Mouse (Mus musculus): ENCODE measurements at regions not wholly inside any gene's neighbourhood (a gene's known extent, or its start where the extent isn't known, plus 50 kb on each side); places are given as distances from the start of the nearest gene placed in this dataset.

DNA sequence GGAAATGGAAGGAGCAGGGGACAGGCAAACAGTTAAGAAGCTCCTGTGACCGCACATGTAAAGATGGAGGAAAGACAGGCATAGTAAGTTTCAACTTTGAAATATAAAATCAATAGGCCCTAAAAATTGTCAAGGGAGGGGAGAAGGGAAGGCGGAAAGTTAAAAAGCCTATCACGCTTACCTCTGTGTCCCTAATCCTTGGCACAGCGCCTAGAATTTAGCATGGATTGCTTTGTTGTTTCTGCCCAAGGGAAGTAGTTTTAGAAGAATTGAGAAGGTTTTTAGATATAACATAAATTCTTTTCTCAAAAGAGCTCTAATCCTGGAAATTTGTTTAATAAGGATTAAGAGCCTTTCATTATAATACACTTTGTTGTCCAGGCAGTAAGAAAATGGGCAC lies 300.6 kb upstream of the Epha4 start:
- TF ChIP-seq POLR2A (IDR thresholded peaks at IDR 0.05; ENCODE audit: insufficient read length, low read depth) (no peak), POLR2AphosphoS2 (IDR thresholded peaks at IDR 0.05; ENCODE audit: insufficient read length, low read depth) (no peak), MYOD1 (IDR thresholded peaks at IDR 0.05; ENCODE audit: control insufficient read depth in 1 of 3, insufficient read length in 2 of 3, low read depth in 2 of 3) (no peak), CEBPB (IDR thresholded peaks at IDR 0.05; ENCODE audit: insufficient read depth, poor library complexity, severe bottlenecking) (no peak), MAX (IDR thresholded peaks at IDR 0.05; ENCODE audit: low read depth) (no peak), E2F4 (IDR thresholded peaks at IDR 0.05; ENCODE audit: insufficient read depth) (no peak), REST (IDR thresholded peaks at IDR 0.05; ENCODE audit: insufficient read depth, insufficient read length) (no peak)

All from myocyte (in vitro differentiated cells).